18 mouse cellular contexts compared by ENCODE assay signal in the genomic region with DNA sequence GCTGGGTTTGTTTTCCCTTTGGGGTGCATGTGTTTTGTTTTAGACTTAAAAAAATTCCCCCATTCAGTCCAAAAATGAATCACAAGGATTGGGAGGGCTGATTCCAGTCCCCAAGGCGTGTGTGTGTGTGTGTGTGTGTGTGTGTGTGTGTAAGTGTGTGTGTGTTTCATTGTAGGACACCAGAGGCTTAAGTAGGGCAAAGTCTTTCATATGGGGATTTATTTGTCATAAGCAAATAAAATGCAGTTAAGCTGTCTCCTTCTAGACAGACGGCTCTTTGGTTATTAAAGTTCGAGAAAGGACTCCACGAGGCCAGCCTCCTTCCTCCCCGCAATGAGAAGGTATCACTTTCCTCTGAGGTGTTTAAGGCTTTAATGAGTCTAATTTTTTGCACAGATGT. TPM values are rescaled to one million over a fixed set of nuclear protein-coding genes. Genes with fewer than 3 reads are reported as not detected.
A peak's percentile ranks its signal among the peaks of the same experiment; 100 is the strongest.
DNase-seq lines count a peak whose midpoint lies in the region; ATAC-seq and TF ChIP-seq lines count a peak whose summit lies in the region.
"Had no signal": no experiment of that assay in that cellular context is flagged by ENCODE, and none has a peak within 500 bp of the region (broad histone marks: within the 10 kb centered on the region; RNA-seq: fewer than 3 reads in every experiment).

No protein-coding gene starts in this region.

- 29% methylated on average over 5 of the region's 5 CpGs for WGBS in heart, embryonic 10.5 days
- WGBS in lung, embryonic 15.5 days, result 8% methylated on average over 5 of the region's 5 CpGs
- WGBS in hindbrain, postnatal 0 days, result 10% methylated on average over 5 of the region's 5 CpGs
- 8% methylated on average over 5 of the region's 5 CpGs for WGBS in stomach, embryonic 14.5 days

- no peak for ATAC-seq in lung, embryonic 15.5 days (ENCODE audit: borderline replicate concordance, extremely low read depth, low FRiP score, low TSS enrichment)
- no peak for ATAC-seq in hindbrain, postnatal 0 days
- no peak for ATAC-seq in stomach, embryonic 14.5 days (ENCODE audit: insufficient number of reproducible peaks, insufficient read depth, low FRiP score, low read depth)
- ATAC-seq: forebrain, embryonic 13.5 days had no signal

- no peak for TF ChIP-seq CTCF in hindbrain, postnatal 0 days (IDR thresholded peaks at IDR 0.05; ENCODE audit: low read depth)

- peaks cover 31% of the 10 kb centered on the region for H3K4me1 ChIP-seq in heart, embryonic 10.5 days
- H3K4me1 ChIP-seq in lung, embryonic 15.5 days, result peaks cover 7% of the 10 kb centered on the region; the same call in 1 of the 2 replicates
- H3K4me1 ChIP-seq in hindbrain, postnatal 0 days (ENCODE audit: insufficient read depth, low read length), result no peaks in the 10 kb centered on the region
- peaks cover 8% of the 10 kb centered on the region for H3K4me1 ChIP-seq in stomach, embryonic 14.5 days (ENCODE audit: control insufficient read depth, insufficient read depth, low read length)
- H3K4me1 ChIP-seq: forebrain, embryonic 13.5 days had no signal

- peaks cover 99% of the 10 kb centered on the region for H3K27me3 ChIP-seq in heart, embryonic 10.5 days (ENCODE audit: insufficient read depth, poor library complexity, severe bottlenecking)
- peaks cover 60% of the 10 kb centered on the region for H3K27me3 ChIP-seq in lung, embryonic 15.5 days
- H3K27me3 ChIP-seq in hindbrain, postnatal 0 days (ENCODE audit: insufficient read depth, low read length), result peaks cover 73% of the 10 kb centered on the region
- no peaks in the 10 kb centered on the region for H3K27me3 ChIP-seq in stomach, embryonic 14.5 days (ENCODE audit: control insufficient read depth, insufficient read depth, low read length)

- no peak overlapping the region for H3K27ac ChIP-seq in heart, embryonic 10.5 days
- H3K27ac ChIP-seq in lung, embryonic 15.5 days, result peak overlapping the region; percentile 99
- peak overlapping the region; percentile 85; the same call in 1 of the 2 replicates for H3K27ac ChIP-seq in hindbrain, postnatal 0 days
- peak overlapping the region; percentile 100 for H3K27ac ChIP-seq in stomach, embryonic 14.5 days (ENCODE audit: low read length)
- H3K27ac ChIP-seq: forebrain, embryonic 13.5 days; left cerebral cortex, adult 2 months had no signal

- H3K36me3 ChIP-seq in heart, embryonic 10.5 days, result no peaks in the 10 kb centered on the region
- H3K36me3 ChIP-seq in lung, embryonic 15.5 days, result no peaks in the 10 kb centered on the region
- no peaks in the 10 kb centered on the region for H3K36me3 ChIP-seq in hindbrain, postnatal 0 days (ENCODE audit: insufficient read depth, low read length)
- peaks cover 3% of the 10 kb centered on the region; the same call in 1 of the 2 replicates for H3K36me3 ChIP-seq in stomach, embryonic 14.5 days (ENCODE audit: control insufficient read depth, insufficient read depth, low read length)

- DNase-seq in heart, embryonic 10.5 days (ENCODE audit: low spot score), result no peak
- no peak for DNase-seq in heart, postnatal 4 days
- no peak for DNase-seq in lung, postnatal 10 days
- no peak for DNase-seq in hindbrain, postnatal 0 days (ENCODE audit: low spot score)
- no peak for DNase-seq in MN1 (ENCODE audit: low spot score)
- DNase-seq in gastrocnemius, postnatal 4 days (ENCODE audit: low spot score in 2 of 2), result no peak
- DNase-seq: adrenal gland, postnatal 36 days; cerebellum, adult 11 months; heart, adult 11 months; heart, postnatal 14 days; thymus, adult 2 months had no signal

- H3K9ac ChIP-seq in lung, embryonic 15.5 days, result peak overlapping the region; percentile 59
- no peak overlapping the region for H3K9ac ChIP-seq in hindbrain, postnatal 0 days (replicated peaks; ENCODE audit: low read length)
- peak overlapping the region; percentile 96 for H3K9ac ChIP-seq in stomach, embryonic 14.5 days (replicated peaks; ENCODE audit: low read depth, low read length)
- H3K9ac ChIP-seq: forebrain, embryonic 13.5 days had no signal

- H3K4me2 ChIP-seq in lung, embryonic 15.5 days, result peak overlapping the region; percentile 70
- peak overlapping the region; percentile 56 for H3K4me2 ChIP-seq in hindbrain, postnatal 0 days (ENCODE audit: low read depth, low read length)
- H3K4me2 ChIP-seq in stomach, embryonic 14.5 days (replicated peaks; ENCODE audit: low read depth, low read length), result peak overlapping the region; percentile 95
- H3K4me2 ChIP-seq: forebrain, embryonic 13.5 days; midbrain, embryonic 11.5 days had no signal

- H3K9me3 ChIP-seq in heart, embryonic 10.5 days, result no peaks in the 10 kb centered on the region
- H3K9me3 ChIP-seq in lung, embryonic 15.5 days, result no peaks in the 10 kb centered on the region
- H3K9me3 ChIP-seq in hindbrain, postnatal 0 days (ENCODE audit: low read length), result no peaks in the 10 kb centered on the region
- no peaks in the 10 kb centered on the region for H3K9me3 ChIP-seq in stomach, embryonic 14.5 days (ENCODE audit: control insufficient read depth, low read depth, low read length)
- H3K9me3 ChIP-seq: forebrain, embryonic 13.5 days had no signal

- H3K4me3 ChIP-seq in heart, embryonic 10.5 days, result peak overlapping the region; percentile 4; the same call in 1 of the 2 replicates
- H3K4me3 ChIP-seq in lung, embryonic 15.5 days, result peak overlapping the region; percentile 58
- no peak overlapping the region for H3K4me3 ChIP-seq in hindbrain, postnatal 0 days (ENCODE audit: low read length)
- peak overlapping the region; percentile 70 for H3K4me3 ChIP-seq in stomach, embryonic 14.5 days (ENCODE audit: low read depth, low read length)
- H3K4me3 ChIP-seq: forebrain, embryonic 13.5 days; left cerebral cortex, adult 2 months had no signal

RNA-seq across cellular contexts. Expression of a gene that starts 1.3 kb away (rescaled TPM):
- 0.42 and 1.8 TPM in 2 replicates for polyA plus RNA-seq in heart, embryonic 10.5 days (2016; fragmentation: Nextera tagmentation; extraction: Ambion mirVana)
- total RNA-seq in heart, postnatal 4 days (2021), result 1 to 10 TPM; 1.4 to 1.5 TPM
- 3.0 and 3.8 TPM in 2 replicates for polyA plus RNA-seq in lung, embryonic 15.5 days (2015; fragmentation: Nextera tagmentation; extraction: Ambion mirVana)
- 42.1 and 42.2 TPM in 2 replicates for total RNA-seq in hindbrain, postnatal 0 days (2014; rRNA removed)
- 6.6 and 8.1 TPM in 2 replicates for polyA plus RNA-seq in hindbrain, postnatal 0 days (2015; fragmentation: Nextera tagmentation; extraction: Ambion mirVana)
- polyA plus RNA-seq in stomach, embryonic 14.5 days (2014; fragmentation: Nextera tagmentation; extraction: Ambion mirVana), result 3.6 and 4.7 TPM in 2 replicates
- 1 to 10 TPM; 1.0 to 1.3 TPM for total RNA-seq in gastrocnemius, postnatal 4 days (2021)
- total RNA-seq: left cerebral cortex, adult 2 months had no signal
- polyA plus RNA-seq: forebrain, embryonic 13.5 days; midbrain, embryonic 11.5 days had no signal

RNA-seq across cellular contexts. Expression of a gene that starts 3.8 kb away (rescaled TPM):
- polyA plus RNA-seq in heart, embryonic 10.5 days (2016; fragmentation: Nextera tagmentation; extraction: Ambion mirVana), result 0.31 and 2.0 TPM in 2 replicates
- 1 to 10 TPM in 1 of 2 experiments, under 1 TPM in 1; 0.74 to 1.0 TPM for total RNA-seq in heart, postnatal 4 days (2021)
- polyA plus RNA-seq in lung, embryonic 15.5 days (2015; fragmentation: Nextera tagmentation; extraction: Ambion mirVana), result 4.3 and 4.4 TPM in 2 replicates
- 4.2 and 8.6 TPM in 2 replicates for total RNA-seq in hindbrain, postnatal 0 days (2014; rRNA removed)
- 2.4 and 3.3 TPM in 2 replicates for polyA plus RNA-seq in hindbrain, postnatal 0 days (2015; fragmentation: Nextera tagmentation; extraction: Ambion mirVana)
- 3.5 and 3.7 TPM in 2 replicates for polyA plus RNA-seq in stomach, embryonic 14.5 days (2014; fragmentation: Nextera tagmentation; extraction: Ambion mirVana)
- under 1 TPM; 0.57 to 0.91 TPM for total RNA-seq in gastrocnemius, postnatal 4 days (2021)
- total RNA-seq: left cerebral cortex, adult 2 months had no signal
- polyA plus RNA-seq: forebrain, embryonic 13.5 days; midbrain, embryonic 11.5 days had no signal

RNA-seq across cellular contexts. Expression of a gene that starts 18.7 kb away (rescaled TPM):
- 1.0 and 5.2 TPM in 2 replicates for polyA plus RNA-seq in heart, embryonic 10.5 days (2016; fragmentation: Nextera tagmentation; extraction: Ambion mirVana)
- total RNA-seq in heart, postnatal 4 days (2021), result under 1 TPM in 1 of 2 experiments, not detected in 1; 0.32 TPM
- polyA plus RNA-seq in lung, embryonic 15.5 days (2015; fragmentation: Nextera tagmentation; extraction: Ambion mirVana), result 46.1 and 54.1 TPM in 2 replicates
- total RNA-seq in hindbrain, postnatal 0 days (2014; rRNA removed), result 16.5 and 24.3 TPM in 2 replicates
- polyA plus RNA-seq in hindbrain, postnatal 0 days (2015; fragmentation: Nextera tagmentation; extraction: Ambion mirVana), result 109 and 113 TPM in 2 replicates
- polyA plus RNA-seq in stomach, embryonic 14.5 days (2014; fragmentation: Nextera tagmentation; extraction: Ambion mirVana), result 21.2 and 23.3 TPM in 2 replicates
- total RNA-seq in gastrocnemius, postnatal 4 days (2021), result 1 to 10 TPM in 1 of 2 experiments, under 1 TPM in 1; 0.80 to 1.1 TPM
- total RNA-seq: common myeloid progenitor, adult 5-6 weeks; left cerebral cortex, adult 2 months; neutrophil, adult 5-6 weeks had no signal
- polyA plus RNA-seq: forebrain, embryonic 13.5 days; midbrain, embryonic 11.5 days had no signal

RNA-seq across cellular contexts. Expression of a gene that starts 28.5 kb away (rescaled TPM):
- 5.7 and 27.6 TPM in 2 replicates for polyA plus RNA-seq in heart, embryonic 10.5 days (2016; fragmentation: Nextera tagmentation; extraction: Ambion mirVana)
- total RNA-seq in heart, postnatal 4 days (2021), result 1 to 10 TPM; 1.3 to 2.2 TPM
- 36.9 and 39.2 TPM in 2 replicates for polyA plus RNA-seq in lung, embryonic 15.5 days (2015; fragmentation: Nextera tagmentation; extraction: Ambion mirVana)
- 35.4 and 36.4 TPM in 2 replicates for total RNA-seq in hindbrain, postnatal 0 days (2014; rRNA removed)
- polyA plus RNA-seq in hindbrain, postnatal 0 days (2015; fragmentation: Nextera tagmentation; extraction: Ambion mirVana), result 11.6 and 13.1 TPM in 2 replicates
- 23.1 and 25.9 TPM in 2 replicates for polyA plus RNA-seq in stomach, embryonic 14.5 days (2014; fragmentation: Nextera tagmentation; extraction: Ambion mirVana)
- total RNA-seq in gastrocnemius, postnatal 4 days (2021), result under 1 TPM; 0.44 to 0.93 TPM
- total RNA-seq: common myeloid progenitor, adult 5-6 weeks; left cerebral cortex, adult 2 months; neutrophil, adult 5-6 weeks had no signal
- polyA plus RNA-seq: forebrain, embryonic 13.5 days; midbrain, embryonic 11.5 days had no signal

RNA-seq across cellular contexts. Expression of a gene that starts 29.6 kb away (rescaled TPM):
- polyA plus RNA-seq in heart, embryonic 10.5 days (2016; fragmentation: Nextera tagmentation; extraction: Ambion mirVana), result 0.42 and 2.2 TPM in 2 replicates
- total RNA-seq in heart, postnatal 4 days (2021), result not detected
- 15.2 and 16.9 TPM in 2 replicates for polyA plus RNA-seq in lung, embryonic 15.5 days (2015; fragmentation: Nextera tagmentation; extraction: Ambion mirVana)
- 23.2 and 30.2 TPM in 2 replicates for total RNA-seq in hindbrain, postnatal 0 days (2014; rRNA removed)
- 29.0 and 36.3 TPM in 2 replicates for polyA plus RNA-seq in hindbrain, postnatal 0 days (2015; fragmentation: Nextera tagmentation; extraction: Ambion mirVana)
- 12.4 TPM in 2 replicates for polyA plus RNA-seq in stomach, embryonic 14.5 days (2014; fragmentation: Nextera tagmentation; extraction: Ambion mirVana)
- 1 to 10 TPM in 1 of 2 experiments, under 1 TPM in 1; 0.62 to 1.3 TPM for total RNA-seq in gastrocnemius, postnatal 4 days (2021)
- total RNA-seq: common myeloid progenitor, adult 5-6 weeks; heart, postnatal 14 days; left cerebral cortex, adult 2 months; neutrophil, adult 5-6 weeks had no signal
- polyA plus RNA-seq: forebrain, embryonic 13.5 days; midbrain, embryonic 11.5 days had no signal
